Mouse (Mus musculus): Measurements from ENCODE around the gene Retreg1.
A peak's percentile ranks its signal among the peaks of the same experiment; 100 is the strongest.

Retreg1 gene

DNA sequence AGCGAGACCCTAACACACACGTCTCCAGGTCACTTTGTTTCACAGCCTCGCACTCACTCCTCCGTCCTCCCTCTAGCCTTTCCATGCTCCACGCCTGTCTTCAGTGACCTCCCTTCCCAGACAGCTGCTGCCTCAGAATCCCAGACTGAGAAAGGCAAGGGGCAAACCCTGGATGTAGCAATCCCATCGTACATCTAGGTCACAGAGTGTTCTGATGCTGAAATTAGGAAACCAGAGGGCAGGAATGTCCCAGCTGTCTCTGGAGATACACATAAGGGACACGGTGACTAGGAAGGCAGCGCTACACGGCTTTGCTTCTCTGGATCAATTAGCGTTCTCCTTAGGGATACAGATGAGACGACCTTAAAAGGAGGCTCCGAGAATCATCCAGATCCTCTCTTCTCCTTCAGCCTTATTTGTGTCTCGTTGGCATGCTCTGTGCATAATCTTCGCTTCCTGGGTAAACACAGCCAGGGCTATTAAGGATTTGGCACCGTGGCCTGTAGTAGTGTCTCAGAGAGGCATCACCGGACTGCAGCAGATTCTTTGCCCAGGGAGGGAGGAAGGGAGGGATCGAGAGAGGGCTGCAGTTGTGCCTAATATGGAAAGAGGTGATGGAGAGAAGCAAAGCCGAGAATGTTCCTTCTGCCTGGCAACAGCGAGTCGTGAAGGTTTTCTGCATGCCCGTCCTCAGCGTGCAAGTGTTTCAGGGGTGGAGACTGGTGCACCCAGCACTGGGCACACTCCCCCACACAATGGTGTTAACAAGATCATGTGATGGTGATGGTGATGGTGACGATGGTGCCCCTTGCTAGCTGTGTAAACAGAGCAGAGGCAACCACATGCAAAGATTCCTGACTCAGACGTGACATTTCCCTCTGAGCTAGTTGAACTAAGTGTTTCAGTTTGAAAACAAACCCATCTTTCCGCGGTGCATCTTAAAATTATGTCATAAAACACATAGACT lies 105.6 kb downstream of the Retreg1 start:
- H3K4me3 ChIP-seq (replicated peaks; ENCODE audit: low read length) = no peak overlapping the region
- no peaks in the 10 kb centered on the region for H3K27me3 ChIP-seq (ENCODE audit: insufficient read depth, low read length)
- TF ChIP-seq POU5F1 (IDR thresholded peaks at IDR 0.05; ENCODE audit: borderline replicate concordance, low read length) (no peak), CTCF (conservative IDR thresholded peaks at IDR 0.05; ENCODE audit: low read length) (no peak), NANOG (IDR thresholded peaks at IDR 0.05; ENCODE audit: borderline replicate concordance, low read length) (no peak)

DNA sequence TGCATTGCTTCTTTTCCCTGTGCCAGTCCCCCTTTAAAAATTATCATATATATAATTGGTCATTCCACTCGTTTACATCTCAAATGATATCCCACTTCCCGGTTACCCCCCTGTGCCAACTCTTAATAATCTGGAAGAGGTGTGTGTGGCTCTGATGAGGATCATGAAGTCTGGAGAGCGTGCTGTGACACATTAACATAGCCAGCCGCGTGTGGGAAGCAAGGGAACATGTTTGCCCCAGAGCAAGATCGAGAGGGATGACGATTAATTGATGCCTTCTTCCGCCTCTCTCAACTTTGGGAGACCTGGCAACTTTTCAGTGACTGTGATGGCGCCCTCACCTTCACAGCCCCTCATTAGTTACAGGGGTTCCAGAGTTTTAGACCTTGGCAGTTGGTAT lies 106.7 kb downstream of the Retreg1 start:
- Histone ChIP-seq H3K9me3 (ENCODE audit: low read length) (no peaks in the 10 kb centered on the region), H3K27me3 (ENCODE audit: insufficient read depth, low read length) (no peaks in the 10 kb centered on the region), H3K36me3 (ENCODE audit: insufficient read depth, low read length) (no peaks in the 10 kb centered on the region), H3K4me1 (replicated peaks; ENCODE audit: low read depth, low read length) (peaks cover 9% of the 10 kb centered on the region; the same call in 1 of the 2 replicates), H3K4me3 (replicated peaks; ENCODE audit: low read length) (no peak overlapping the region)
- TF ChIP-seq POU5F1 (IDR thresholded peaks at IDR 0.05; ENCODE audit: borderline replicate concordance, low read length) (no peak), CTCF (conservative IDR thresholded peaks at IDR 0.05; ENCODE audit: low read length) (no peak), NANOG (IDR thresholded peaks at IDR 0.05; ENCODE audit: borderline replicate concordance, low read length) (no peak)

More for the DNA sequence above, 105.6 kb downstream of the Retreg1 start:
- Histone ChIP-seq H3K4me1 (replicated peaks; ENCODE audit: low read depth, low read length) (peaks cover 9% of the 10 kb centered on the region; the same call in 1 of the 2 replicates), H3K9me3 (ENCODE audit: low read length) (no peaks in the 10 kb centered on the region), H3K36me3 (ENCODE audit: insufficient read depth, low read length) (no peaks in the 10 kb centered on the region)

DNA sequence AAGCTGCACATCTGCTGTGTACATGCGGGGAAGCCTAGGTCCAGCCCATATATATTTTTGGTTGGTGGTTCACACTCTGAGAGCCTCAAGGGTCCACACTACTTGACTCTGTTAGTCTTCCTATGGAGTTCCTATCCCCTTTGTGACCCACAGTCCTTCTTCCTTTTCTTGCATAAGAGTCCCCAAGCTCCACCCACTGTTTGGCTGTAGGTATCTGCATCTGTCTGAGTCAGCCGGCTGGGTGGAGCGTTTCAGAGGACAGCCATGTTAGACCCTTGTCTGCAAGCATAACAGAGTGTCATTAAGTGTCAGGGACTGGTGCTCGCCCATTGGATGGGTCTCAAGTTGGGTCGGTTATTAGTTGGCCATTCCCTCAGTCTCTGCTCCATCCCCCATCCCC lies 107.6 kb downstream of the Retreg1 start:
- H3K4me3 ChIP-seq (replicated peaks; ENCODE audit: low read length) = no peak overlapping the region
- no peaks in the 10 kb centered on the region for H3K9me3 ChIP-seq (ENCODE audit: low read length)
- H3K36me3 ChIP-seq (ENCODE audit: insufficient read depth, low read length) = no peaks in the 10 kb centered on the region
- no peaks in the 10 kb centered on the region for H3K27me3 ChIP-seq (ENCODE audit: insufficient read depth, low read length)
- TF ChIP-seq POU5F1 (IDR thresholded peaks at IDR 0.05; ENCODE audit: borderline replicate concordance, low read length) (no peak), CTCF (conservative IDR thresholded peaks at IDR 0.05; ENCODE audit: low read length) (no peak), NANOG (IDR thresholded peaks at IDR 0.05; ENCODE audit: borderline replicate concordance, low read length) (no peak)
- H3K4me1 ChIP-seq (replicated peaks; ENCODE audit: low read depth, low read length) = peaks cover 9% of the 10 kb centered on the region; the same call in 1 of the 2 replicates

DNA sequence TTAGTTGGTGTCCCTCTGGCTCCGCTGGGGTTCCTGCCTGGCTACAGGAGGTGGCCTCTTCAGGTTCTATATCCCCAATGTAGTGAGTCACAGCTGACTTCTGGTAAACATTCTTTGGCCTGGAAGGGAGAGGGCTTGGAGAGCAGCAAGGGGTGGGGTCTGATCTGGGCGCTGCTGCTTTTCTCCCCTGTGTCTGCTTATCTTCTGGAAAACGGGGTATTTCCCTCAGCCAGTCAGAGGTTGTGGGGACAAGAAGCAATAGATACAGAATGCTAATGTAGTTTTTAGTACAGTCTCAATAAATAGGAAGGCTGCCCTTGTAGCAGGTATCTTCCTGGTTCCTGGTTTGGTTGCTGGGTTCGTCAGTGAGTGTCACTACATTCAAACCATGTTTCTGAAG lies 108.1 kb downstream of the Retreg1 start:
- Histone ChIP-seq H3K27me3 (ENCODE audit: insufficient read depth, low read length) (no peaks in the 10 kb centered on the region), H3K36me3 (ENCODE audit: insufficient read depth, low read length) (no peaks in the 10 kb centered on the region), H3K4me1 (replicated peaks; ENCODE audit: low read depth, low read length) (peaks cover 9% of the 10 kb centered on the region; the same call in 1 of the 2 replicates), H3K9me3 (ENCODE audit: low read length) (no peaks in the 10 kb centered on the region), H3K4me3 (replicated peaks; ENCODE audit: low read length) (no peak overlapping the region)
- no peak for TF ChIP-seq CTCF (conservative IDR thresholded peaks at IDR 0.05; ENCODE audit: low read length)
- no peak for TF ChIP-seq NANOG (IDR thresholded peaks at IDR 0.05; ENCODE audit: borderline replicate concordance, low read length)
- no peak for TF ChIP-seq POU5F1 (IDR thresholded peaks at IDR 0.05; ENCODE audit: borderline replicate concordance, low read length)

DNA sequence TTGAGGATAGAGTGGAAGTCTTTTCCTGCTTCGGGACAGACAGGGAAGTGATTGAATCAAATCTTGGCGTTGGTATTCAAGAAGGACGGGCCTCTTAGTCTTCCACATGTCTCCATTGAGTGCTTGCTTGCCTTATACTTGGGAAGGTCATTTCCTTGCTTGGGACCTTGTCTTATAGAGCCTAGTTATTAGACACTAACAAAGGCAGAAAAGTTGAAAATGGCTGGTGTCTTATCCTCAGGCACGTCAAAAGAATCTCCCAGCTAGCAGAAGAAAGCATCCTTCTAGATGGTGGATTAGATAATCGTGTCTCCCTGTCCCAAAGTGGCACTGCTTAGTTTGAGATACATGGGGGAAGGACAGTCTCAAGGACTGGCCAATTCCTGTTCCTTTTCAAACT lies 113.0 kb downstream of the Retreg1 start:
- H3K27me3 ChIP-seq (ENCODE audit: insufficient read depth, low read length) = no peaks in the 10 kb centered on the region
- peaks cover under 1% of the 10 kb centered on the region; the same call in 1 of the 2 replicates for H3K4me1 ChIP-seq (replicated peaks; ENCODE audit: low read depth, low read length)
- no peaks in the 10 kb centered on the region for H3K9me3 ChIP-seq (ENCODE audit: low read length)
- no peak overlapping the region for H3K4me3 ChIP-seq (replicated peaks; ENCODE audit: low read length)
- TF ChIP-seq NANOG (IDR thresholded peaks at IDR 0.05; ENCODE audit: borderline replicate concordance, low read length) = no peak
- no peak for TF ChIP-seq CTCF (conservative IDR thresholded peaks at IDR 0.05; ENCODE audit: low read length)
- no peak for TF ChIP-seq POU5F1 (IDR thresholded peaks at IDR 0.05; ENCODE audit: borderline replicate concordance, low read length)
- H3K36me3 ChIP-seq (ENCODE audit: insufficient read depth, low read length) = no peaks in the 10 kb centered on the region

DNA sequence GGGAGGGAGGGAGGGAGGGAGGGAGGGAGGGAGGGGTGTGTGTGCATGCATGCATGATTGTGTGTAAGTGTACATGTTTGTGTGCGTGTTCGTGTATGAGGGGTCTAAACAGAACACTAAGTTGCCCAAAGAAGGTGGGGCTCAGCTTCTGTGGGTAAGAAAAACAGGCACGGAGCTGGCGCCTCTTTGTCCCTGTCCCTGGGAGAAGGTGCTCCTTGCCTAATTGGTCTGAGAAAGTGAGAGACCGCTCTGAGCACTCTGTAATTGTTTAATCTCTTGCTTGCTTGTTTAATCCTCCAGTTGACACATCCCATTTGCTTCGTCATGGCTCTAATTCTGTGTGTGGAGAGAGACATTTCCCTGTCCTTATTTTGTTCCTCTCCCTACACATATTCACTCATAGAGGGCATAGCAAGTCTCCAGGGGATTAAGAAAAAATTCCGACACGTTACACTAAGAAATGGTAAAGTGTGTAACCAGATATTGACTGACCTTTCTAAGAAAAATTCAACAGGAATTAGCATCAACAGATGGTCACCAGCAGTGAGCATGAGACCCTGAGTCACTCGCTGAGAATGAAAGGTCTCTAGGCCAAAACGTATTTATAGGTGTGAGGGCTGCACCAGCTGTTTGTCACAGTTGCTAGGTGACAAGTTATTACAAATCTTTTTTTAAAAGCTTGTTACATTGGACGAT lies 113.6 kb downstream of the Retreg1 start:
- Histone ChIP-seq H3K4me1 (replicated peaks; ENCODE audit: low read depth, low read length) (no peaks in the 10 kb centered on the region), H3K9me3 (ENCODE audit: low read length) (no peaks in the 10 kb centered on the region), H3K27me3 (ENCODE audit: insufficient read depth, low read length) (no peaks in the 10 kb centered on the region), H3K4me3 (replicated peaks; ENCODE audit: low read length) (no peak overlapping the region), H3K36me3 (ENCODE audit: insufficient read depth, low read length) (no peaks in the 10 kb centered on the region)
- TF ChIP-seq CTCF (conservative IDR thresholded peaks at IDR 0.05; ENCODE audit: low read length) = no peak
- no peak for TF ChIP-seq POU5F1 (IDR thresholded peaks at IDR 0.05; ENCODE audit: borderline replicate concordance, low read length)
- no peak for TF ChIP-seq NANOG (IDR thresholded peaks at IDR 0.05; ENCODE audit: borderline replicate concordance, low read length)

DNA sequence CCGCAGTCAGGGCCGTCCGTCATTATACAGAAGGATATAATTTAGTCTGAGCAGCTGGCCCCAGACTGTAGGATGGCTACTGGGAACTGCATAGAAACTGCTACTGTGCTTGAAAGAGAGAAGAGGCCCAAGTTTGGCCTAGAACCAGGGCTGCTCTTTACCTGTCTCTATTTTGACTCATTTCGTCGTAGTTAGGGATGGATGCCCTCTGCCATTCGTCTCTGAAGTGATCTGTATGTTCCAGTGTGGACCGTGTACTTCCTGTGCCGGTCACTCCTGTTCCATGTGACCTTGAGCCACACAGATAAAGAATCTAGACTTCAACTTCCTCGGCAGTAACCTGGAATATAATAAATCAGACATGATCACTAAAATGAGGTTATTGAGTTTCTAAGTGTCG lies 114.7 kb downstream of the Retreg1 start:
- TF ChIP-seq POU5F1 (IDR thresholded peaks at IDR 0.05; ENCODE audit: borderline replicate concordance, low read length) (no peak), CTCF (conservative IDR thresholded peaks at IDR 0.05; ENCODE audit: low read length) (no peak), NANOG (IDR thresholded peaks at IDR 0.05; ENCODE audit: borderline replicate concordance, low read length) (no peak)
- no peaks in the 10 kb centered on the region for H3K27me3 ChIP-seq (ENCODE audit: insufficient read depth, low read length)
- no peak overlapping the region for H3K4me3 ChIP-seq (replicated peaks; ENCODE audit: low read length)
- H3K4me1 ChIP-seq (replicated peaks; ENCODE audit: low read depth, low read length) = no peaks in the 10 kb centered on the region
- no peaks in the 10 kb centered on the region for H3K9me3 ChIP-seq (ENCODE audit: low read length)
- H3K36me3 ChIP-seq (ENCODE audit: insufficient read depth, low read length) = no peaks in the 10 kb centered on the region

DNA sequence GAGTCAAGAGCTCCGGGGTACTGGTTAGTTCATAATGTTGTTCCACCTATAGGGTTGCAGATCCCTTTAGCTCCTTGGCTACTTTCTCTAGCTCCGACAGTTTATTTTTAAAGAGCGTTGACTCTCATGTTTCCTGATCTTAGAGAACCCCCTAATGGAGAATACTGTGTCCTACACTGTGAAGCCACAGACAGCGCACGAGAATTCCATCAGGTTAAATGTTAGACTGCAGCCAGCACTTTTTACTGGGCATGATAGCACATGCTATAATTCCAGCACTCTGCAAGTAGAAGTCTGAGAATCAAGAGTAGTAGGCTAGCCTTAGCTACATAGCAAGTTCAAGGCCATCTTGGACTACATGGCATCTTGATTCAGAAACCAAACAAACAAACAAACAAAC lies 116.4 kb downstream of the Retreg1 start:
- Histone ChIP-seq H3K4me3 (replicated peaks; ENCODE audit: low read length) (no peak overlapping the region), H3K9me3 (ENCODE audit: low read length) (no peaks in the 10 kb centered on the region), H3K27me3 (ENCODE audit: insufficient read depth, low read length) (no peaks in the 10 kb centered on the region), H3K36me3 (ENCODE audit: insufficient read depth, low read length) (no peaks in the 10 kb centered on the region), H3K4me1 (replicated peaks; ENCODE audit: low read depth, low read length) (no peaks in the 10 kb centered on the region)
- peak; percentile 27; the same call in 1 of the 2 replicates for TF ChIP-seq CTCF (conservative IDR thresholded peaks at IDR 0.05; ENCODE audit: low read length)
- no peak for TF ChIP-seq NANOG (IDR thresholded peaks at IDR 0.05; ENCODE audit: borderline replicate concordance, low read length)

Data from E14TG2a.4 (cell line).